Comparison of ENCODE assay signal across 8 mouse cellular contexts in the genomic region with DNA sequence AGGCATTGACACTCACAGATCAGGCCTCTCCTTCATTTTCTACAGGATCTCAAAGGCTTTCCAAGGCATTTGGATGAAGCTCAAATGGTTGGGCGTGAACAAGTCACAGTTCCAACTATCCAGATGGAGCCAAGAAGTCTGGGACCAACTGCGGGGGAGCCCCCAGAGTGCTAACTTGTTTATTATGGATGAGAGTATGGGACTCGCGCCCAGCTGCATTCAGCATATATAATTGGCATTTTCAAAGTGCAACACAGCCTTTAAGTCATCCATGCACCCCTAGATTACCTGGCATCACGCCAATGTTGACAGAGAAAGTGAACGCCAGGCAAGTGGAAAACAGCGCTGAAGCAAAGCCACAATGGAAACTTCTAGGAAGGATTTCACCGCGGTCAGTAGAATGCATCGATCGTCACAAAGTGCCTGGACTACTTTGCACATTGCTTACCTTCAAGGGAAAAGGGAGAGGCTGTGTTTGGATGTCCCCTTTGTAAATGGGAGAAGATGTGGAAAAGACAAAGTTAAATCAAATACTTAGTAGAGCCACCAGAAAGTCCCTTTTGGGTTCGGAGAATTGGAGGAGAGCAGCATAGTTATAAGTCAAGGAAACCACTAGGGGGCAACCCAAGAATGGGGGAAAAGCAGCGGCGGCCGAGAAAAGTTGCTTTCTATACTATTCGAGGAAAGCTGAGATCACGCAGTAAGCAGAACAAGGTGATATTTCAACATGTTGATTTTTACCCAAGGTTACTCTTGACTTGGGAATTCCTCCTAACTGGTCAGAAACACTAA. TPM values are rescaled to one million over a fixed set of nuclear protein-coding genes. Genes with fewer than 3 reads are reported as not detected.
DNase-seq lines count a peak whose midpoint lies in the region; ATAC-seq and TF ChIP-seq lines count a peak whose summit lies in the region.

No protein-coding gene starts in this region.

- H3K4me2 ChIP-seq in limb, embryonic 11.5 days (ENCODE audit: low read depth, severe bottlenecking), result peak overlapping the region; percentile 16
- H3K4me2 ChIP-seq in midbrain, embryonic 12.5 days (replicated peaks), result peak overlapping the region; percentile 25
- H3K4me2 ChIP-seq in stomach, embryonic 14.5 days (replicated peaks; ENCODE audit: low read depth, low read length), result peak overlapping the region; percentile 30; the same call in 1 of the 2 replicates

- no peaks in the 10 kb centered on the region for H3K79me2 ChIP-seq in heart, adult 2 months (replicated peaks; ENCODE audit: control insufficient read depth, insufficient read depth, low read length)

- DNase-seq in urinary bladder, postnatal 25 days (ENCODE audit: low spot score), result peak; percentile 50
- DNase-seq in urinary bladder, adult 2 months (ENCODE audit: low spot score), result no peak
- DNase-seq in embryo, embryonic 9.5 days (ENCODE audit: extremely low spot score), result peak; percentile 75
- DNase-seq in heart, adult 2 months, result peak; percentile 53 to 55
- DNase-seq in kidney, adult 2 months, result peak; percentile 78
- peak; percentile 72 for DNase-seq in limb, embryonic 11.5 days (ENCODE audit: low spot score)

- no peak for TF ChIP-seq POLR2A in heart, adult 2 months (IDR thresholded peaks at IDR 0.05; ENCODE audit: insufficient read depth, low read depth, low read length)
- no peak for TF ChIP-seq POLR2A in kidney, adult 2 months (IDR thresholded peaks at IDR 0.05; ENCODE audit: low read depth, low read length)

- ATAC-seq in limb, embryonic 11.5 days (ENCODE audit: insufficient number of reproducible peaks, low FRiP score, low TSS enrichment, low read depth), result no peak
- ATAC-seq in midbrain, embryonic 12.5 days (ENCODE audit: low FRiP score, low read depth), result peak; percentile 54
- peak; percentile 84; the same call in 1 of the 2 replicates for ATAC-seq in stomach, embryonic 14.5 days (ENCODE audit: insufficient number of reproducible peaks, insufficient read depth, low FRiP score, low read depth)

- WGBS in heart, adult 2 months, result 14% methylated on average over 17 of the region's 17 CpGs
- WGBS in kidney, adult 2 months, result 22% methylated on average over 17 of the region's 17 CpGs
- 35% methylated on average over 17 of the region's 17 CpGs for WGBS in limb, embryonic 11.5 days
- whole genome bisulfite sequencing in midbrain, embryonic 12.5 days, result 35% methylated on average over 17 of the region's 17 CpGs
- whole genome bisulfite sequencing in stomach, embryonic 14.5 days, result 25% methylated on average over 17 of the region's 17 CpGs

- no peaks in the 10 kb centered on the region for H3K4me1 ChIP-seq in heart, adult 2 months (ENCODE audit: control insufficient read depth, insufficient read depth, low read length)
- H3K4me1 ChIP-seq in kidney, adult 2 months (ENCODE audit: control insufficient read depth, insufficient read depth, low read length), result no peaks in the 10 kb centered on the region; the same call in 1 of the 2 replicates
- H3K4me1 ChIP-seq in limb, embryonic 11.5 days (ENCODE audit: control insufficient read depth, insufficient read depth, low read length), result no peaks in the 10 kb centered on the region
- peaks cover 5% of the 10 kb centered on the region; the same call in 1 of the 2 replicates for H3K4me1 ChIP-seq in midbrain, embryonic 12.5 days
- H3K4me1 ChIP-seq in stomach, embryonic 14.5 days (ENCODE audit: control insufficient read depth, insufficient read depth, low read length), result peaks cover 3% of the 10 kb centered on the region; the same call in 1 of the 2 replicates

- intact Hi-C loops in heart, adult 2 months (cut with DNase I), result loop anchor here (1.0 to 10.0 kb wide), 3 partner anchors 343 to 765 kb away; a partner anchor contains a TSS

- peak overlapping the region; percentile 29; the same call in 1 of the 2 replicates for H3K27ac ChIP-seq in heart, adult 2 months
- H3K27ac ChIP-seq in kidney, adult 2 months (ENCODE audit: insufficient read depth, low read depth, low read length), result no peak overlapping the region
- H3K27ac ChIP-seq in limb, embryonic 11.5 days (replicated peaks; ENCODE audit: low read depth, low read length), result no peak overlapping the region
- H3K27ac ChIP-seq in midbrain, embryonic 12.5 days (replicated peaks), result no peak overlapping the region
- no peak overlapping the region for H3K27ac ChIP-seq in stomach, embryonic 14.5 days (ENCODE audit: low read length)

- no peaks in the 10 kb centered on the region for H3K36me3 ChIP-seq in heart, adult 2 months (ENCODE audit: control insufficient read depth, insufficient read depth, low read length)
- no peaks in the 10 kb centered on the region for H3K36me3 ChIP-seq in kidney, adult 2 months (ENCODE audit: control insufficient read depth, insufficient read depth, low read length)
- no peaks in the 10 kb centered on the region for H3K36me3 ChIP-seq in limb, embryonic 11.5 days (ENCODE audit: control insufficient read depth, insufficient read depth, low read length)
- H3K36me3 ChIP-seq in midbrain, embryonic 12.5 days, result no peaks in the 10 kb centered on the region
- no peaks in the 10 kb centered on the region; the same call in 1 of the 2 replicates for H3K36me3 ChIP-seq in stomach, embryonic 14.5 days (ENCODE audit: control insufficient read depth, insufficient read depth, low read length)

- peak; percentile 97 for TF ChIP-seq CTCF in heart, adult 2 months (IDR thresholded peaks at IDR 0.05)
- TF ChIP-seq CTCF in kidney, adult 2 months (conservative IDR thresholded peaks at IDR 0.05; ENCODE audit: insufficient read depth, insufficient read length, low read depth, low read length), result peak; percentile 67

- no peaks in the 10 kb centered on the region for H3K9me3 ChIP-seq in limb, embryonic 11.5 days (ENCODE audit: control insufficient read depth, low read length)
- no peaks in the 10 kb centered on the region for H3K9me3 ChIP-seq in midbrain, embryonic 12.5 days
- no peaks in the 10 kb centered on the region for H3K9me3 ChIP-seq in stomach, embryonic 14.5 days (ENCODE audit: control insufficient read depth, low read depth, low read length)

- no peaks in the 10 kb centered on the region for H3K27me3 ChIP-seq in heart, adult 2 months (ENCODE audit: control insufficient read depth, insufficient read depth, low read length)
- H3K27me3 ChIP-seq in kidney, adult 2 months (replicated peaks; ENCODE audit: control insufficient read depth, insufficient read depth, low read length), result no peaks in the 10 kb centered on the region
- H3K27me3 ChIP-seq in limb, embryonic 11.5 days (ENCODE audit: control insufficient read depth, insufficient read depth, low read length), result no peaks in the 10 kb centered on the region
- H3K27me3 ChIP-seq in midbrain, embryonic 12.5 days, result no peaks in the 10 kb centered on the region
- no peaks in the 10 kb centered on the region for H3K27me3 ChIP-seq in stomach, embryonic 14.5 days (ENCODE audit: control insufficient read depth, insufficient read depth, low read length)

- H3K4me3 ChIP-seq in heart, adult 2 months, result peak overlapping the region; percentile 41
- no peak overlapping the region for H3K4me3 ChIP-seq in kidney, adult 2 months (ENCODE audit: insufficient read depth, low read depth, low read length)
- no peak overlapping the region for H3K4me3 ChIP-seq in limb, embryonic 11.5 days (ENCODE audit: low read depth, low read length)
- H3K4me3 ChIP-seq in midbrain, embryonic 12.5 days, result no peak overlapping the region
- no peak overlapping the region for H3K4me3 ChIP-seq in stomach, embryonic 14.5 days (ENCODE audit: low read depth, low read length)

- H3K9ac ChIP-seq in heart, adult 2 months (ENCODE audit: low read depth, low read length), result peak overlapping the region; percentile 22; the same call in 1 of the 2 replicates
- no peak overlapping the region for H3K9ac ChIP-seq in limb, embryonic 11.5 days (ENCODE audit: low read length)
- no peak overlapping the region for H3K9ac ChIP-seq in midbrain, embryonic 12.5 days (replicated peaks)
- H3K9ac ChIP-seq in stomach, embryonic 14.5 days (replicated peaks; ENCODE audit: low read depth, low read length), result no peak overlapping the region

- 0 out of 2 replicates have a peak, but pooled peaks have one; percentile 23 for TF ChIP-seq EP300 in heart, adult 2 months (IDR thresholded peaks at IDR 0.05; ENCODE audit: insufficient read depth, low read depth, low read length)

RNA-seq across cellular contexts. Expression of a gene that starts 27.3 kb away (rescaled TPM):
- 402 and 448 TPM in 2 replicates for polyA plus RNA-seq in urinary bladder, adult 2 months (2012; rRNA removed)
- total RNA-seq in heart, adult 2 months (2021), result 10 to 100 TPM; 18.9 to 20.6 TPM
- polyA plus RNA-seq in heart, adult 2 months (2012; rRNA removed), result 50.1 and 58.2 TPM in 2 replicates
- polyA plus RNA-seq in kidney, adult 2 months (2012; rRNA removed), result 136 and 138 TPM in 2 replicates
- 11.7 and 14.9 TPM in 2 replicates for polyA plus RNA-seq in limb, embryonic 11.5 days (2014; fragmentation: Nextera tagmentation; extraction: Ambion mirVana)
- 24.6 and 32.1 TPM in 2 replicates for polyA plus RNA-seq in midbrain, embryonic 12.5 days (2016; fragmentation: Nextera tagmentation; extraction: Ambion mirVana)
- polyA plus RNA-seq in stomach, embryonic 14.5 days (2014; fragmentation: Nextera tagmentation; extraction: Ambion mirVana), result 75.5 and 75.7 TPM in 2 replicates
